ENCODE assay signal across 30 mouse cellular contexts in the genomic region with DNA sequence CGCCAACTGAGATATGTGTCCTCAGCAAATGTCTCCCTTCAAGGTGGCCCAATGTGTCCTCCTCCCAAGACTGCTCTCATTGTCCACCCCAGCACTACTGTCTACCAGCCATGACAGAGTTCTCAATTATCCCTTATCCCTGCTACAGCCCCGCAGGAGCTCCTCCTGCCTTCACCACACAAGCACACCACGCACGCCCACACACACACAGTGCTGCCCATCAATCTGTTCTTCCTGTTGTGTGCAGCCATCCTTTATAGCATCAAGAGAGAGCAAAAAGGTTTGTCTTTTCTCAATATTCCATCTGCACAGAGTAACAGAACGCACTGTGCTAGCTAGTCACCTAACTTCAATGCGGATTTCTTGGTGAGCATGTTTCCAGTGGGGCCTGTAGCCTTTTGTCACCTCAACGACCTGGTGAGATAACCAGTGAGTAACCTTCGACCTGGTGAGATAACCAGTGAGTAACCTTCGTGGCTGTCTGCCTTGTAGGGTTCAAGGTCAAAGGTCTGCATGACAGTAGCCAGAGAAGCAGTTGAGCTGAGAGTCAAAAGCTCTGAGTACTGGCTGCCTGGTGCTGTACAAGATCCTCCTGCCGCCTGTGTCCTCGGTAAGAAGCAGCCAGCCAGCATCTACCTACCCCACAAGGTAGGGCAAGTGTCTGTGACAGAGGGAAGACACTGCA. TPM values are rescaled to one million over a fixed set of nuclear protein-coding genes. Genes with fewer than 3 reads are reported as not detected.
DNase-seq lines count a peak whose midpoint lies in the region; ATAC-seq and TF ChIP-seq lines count a peak whose summit lies in the region.
"Had no signal": no experiment of that assay in that cellular context is flagged by ENCODE, and none has a peak within 500 bp of the region (broad histone marks: within the 10 kb centered on the region; RNA-seq: fewer than 3 reads in every experiment).

No protein-coding gene starts in this region.

- H3K4me2 ChIP-seq in liver, embryonic 11.5 days = no peak overlapping the region
- H3K4me2 ChIP-seq: embryonic facial prominence, embryonic 15.5 days; forebrain, embryonic 12.5 days; heart, embryonic 11.5 days; hindbrain, embryonic 12.5 days; kidney, embryonic 15.5 days; limb, embryonic 15.5 days; lung, embryonic 14.5 days had no signal

- peak; percentile 43 to 46 for DNase-seq in adrenal gland, postnatal 36 days
- no peak for DNase-seq in adrenal gland, adult 8-10 months
- DNase-seq in liver, adult 2 months (ENCODE audit: extremely low read depth, low read depth, low spot score) = peak; percentile 98
- DNase-seq in liver, embryonic 11.5 days (ENCODE audit: low spot score) = no peak
- DNase-seq in yolk sac, embryonic 10.5 days (ENCODE audit: low spot score) = peak; percentile 77
- no peak for DNase-seq in heart, embryonic 10.5 days (ENCODE audit: low spot score)
- DNase-seq: cerebellum, adult 2 months; cerebellum, postnatal 14 days; forebrain, postnatal 0 days; gastrocnemius, postnatal 14 days; heart, postnatal 36 days; kidney, adult 18-20 months; lung, embryonic 14.5 days; lung, postnatal 14 days; midbrain, embryonic 14.5 days; right cerebral cortex, postnatal 14 days; spleen, adult 18-20 months; thymus, adult 18-20 months; thymus, postnatal 25 days had no signal

- peak overlapping the region; percentile 76 for H3K9ac ChIP-seq in liver, adult 2 months (ENCODE audit: low read depth, low read length)
- H3K9ac ChIP-seq in liver, embryonic 11.5 days (ENCODE audit: low read depth, low read length) = no peak overlapping the region
- H3K9ac ChIP-seq: embryonic facial prominence, embryonic 15.5 days; forebrain, embryonic 12.5 days; forebrain, postnatal 0 days; hindbrain, embryonic 12.5 days; kidney, embryonic 15.5 days; limb, embryonic 15.5 days; lung, embryonic 14.5 days had no signal

- ATAC-seq in liver, embryonic 11.5 days (replicated peaks; ENCODE audit: low FRiP score) = no peak
- ATAC-seq: forebrain, postnatal 0 days; Patski had no signal

- H3K4me3 ChIP-seq in liver, adult 2 months (ENCODE audit: insufficient read depth, low read depth, low read length) = no peak overlapping the region
- no peak overlapping the region for H3K4me3 ChIP-seq in liver, embryonic 11.5 days (ENCODE audit: low read depth, low read length)
- H3K4me3 ChIP-seq in cortical plate, adult 2 months (ENCODE audit: insufficient read depth, low read length) = no peak overlapping the region
- no peak overlapping the region for H3K4me3 ChIP-seq in heart, embryonic 10.5 days
- H3K4me3 ChIP-seq: embryonic facial prominence, embryonic 10.5 days; embryonic facial prominence, embryonic 15.5 days; forebrain, embryonic 12.5 days; hindbrain, embryonic 12.5 days; kidney, embryonic 15.5 days; limb, embryonic 10.5 days; limb, embryonic 15.5 days had no signal

- WGBS in liver, adult 2 months = 38% methylated on average over 11 of the region's 11 CpGs
- 80% methylated on average over 11 of the region's 11 CpGs for WGBS in liver, embryonic 11.5 days
- 70% methylated on average over 11 of the region's 11 CpGs for WGBS in heart, embryonic 10.5 days

- no peaks in the 10 kb centered on the region for H3K9me3 ChIP-seq in liver, embryonic 11.5 days (ENCODE audit: control insufficient read depth, low read length)
- no peaks in the 10 kb centered on the region for H3K9me3 ChIP-seq in heart, embryonic 10.5 days
- H3K9me3 ChIP-seq: embryonic facial prominence, embryonic 10.5 days; embryonic facial prominence, embryonic 15.5 days; forebrain, embryonic 12.5 days; hindbrain, embryonic 12.5 days; kidney, embryonic 15.5 days; limb, embryonic 10.5 days; limb, embryonic 15.5 days had no signal

- no peaks in the 10 kb centered on the region for H3K27me3 ChIP-seq in liver, adult 2 months (ENCODE audit: control insufficient read depth, insufficient read depth, low read length)
- H3K27me3 ChIP-seq in liver, embryonic 11.5 days (replicated peaks; ENCODE audit: control insufficient read depth, insufficient read depth, low read length) = no peaks in the 10 kb centered on the region
- H3K27me3 ChIP-seq in heart, embryonic 10.5 days (ENCODE audit: insufficient read depth, poor library complexity, severe bottlenecking) = no peaks in the 10 kb centered on the region
- H3K27me3 ChIP-seq: embryonic facial prominence, embryonic 15.5 days; forebrain, embryonic 12.5 days; hindbrain, embryonic 12.5 days; kidney, embryonic 15.5 days; limb, embryonic 15.5 days; Patski had no signal

- peak; percentile 23; the same call in 1 of the 2 replicates for TF ChIP-seq POLR2A in liver, adult 2 months (IDR thresholded peaks at IDR 0.05; ENCODE audit: extremely low read depth, insufficient read depth, low read length)
- TF ChIP-seq POLR2A in cortical plate, adult 2 months (IDR thresholded peaks at IDR 0.05; ENCODE audit: extremely low read depth, insufficient read depth, low read length) = no peak

- peaks cover 20% of the 10 kb centered on the region; the same call in 1 of the 2 replicates for H3K36me3 ChIP-seq in liver, adult 2 months (ENCODE audit: control insufficient read depth, insufficient read depth, low read length)
- H3K36me3 ChIP-seq in liver, embryonic 11.5 days (ENCODE audit: control insufficient read depth, insufficient read depth, low read length) = peaks cover 47% of the 10 kb centered on the region
- H3K36me3 ChIP-seq in heart, embryonic 10.5 days = peaks cover 88% of the 10 kb centered on the region

- peaks cover 67% of the 10 kb centered on the region for H3K4me1 ChIP-seq in liver, adult 2 months (ENCODE audit: control insufficient read depth, insufficient read depth, low read length)
- H3K4me1 ChIP-seq in liver, embryonic 11.5 days (replicated peaks; ENCODE audit: control insufficient read depth, insufficient read depth, low read length) = peaks cover 19% of the 10 kb centered on the region
- peaks cover 6% of the 10 kb centered on the region; the same call in 1 of the 2 replicates for H3K4me1 ChIP-seq in cortical plate, adult 2 months (ENCODE audit: control insufficient read depth, insufficient read depth, low read length)
- peaks cover 40% of the 10 kb centered on the region for H3K4me1 ChIP-seq in heart, embryonic 10.5 days

- H3K79me2 ChIP-seq in liver, adult 2 months (ENCODE audit: control insufficient read depth, insufficient read depth, low read length) = peaks cover 21% of the 10 kb centered on the region; the same call in 1 of the 2 replicates

- no peak for TF ChIP-seq CTCF in liver, adult 2 months (IDR thresholded peaks at IDR 0.05; ENCODE audit: low read depth, low read length)
- TF ChIP-seq CTCF in cortical plate, adult 2 months (IDR thresholded peaks at IDR 0.05; ENCODE audit: extremely low read depth, insufficient read depth, low read length) = no peak

- peak overlapping the region; percentile 86 for H3K27ac ChIP-seq in liver, adult 2 months (replicated peaks; ENCODE audit: insufficient read depth, low read depth, low read length)
- H3K27ac ChIP-seq in liver, embryonic 11.5 days (ENCODE audit: low read depth, low read length) = no peak overlapping the region
- H3K27ac ChIP-seq in cortical plate, adult 2 months (ENCODE audit: insufficient read depth, low read length) = 0 out of 2 replicates have a peak overlapping the region, but pooled peaks have one; percentile 12
- no peak overlapping the region for H3K27ac ChIP-seq in heart, embryonic 10.5 days
- H3K27ac ChIP-seq: embryonic facial prominence, embryonic 10.5 days; embryonic facial prominence, embryonic 15.5 days; forebrain, embryonic 12.5 days; hindbrain, embryonic 12.5 days; kidney, embryonic 15.5 days; limb, embryonic 10.5 days; limb, embryonic 15.5 days had no signal

RNA-seq across cellular contexts. Expression of gene Tor1a, which starts 5.0 kb away (rescaled TPM):
- 10 to 100 TPM; 32.5 to 41.6 TPM for total RNA-seq in adrenal gland, postnatal 36 days (2021)
- total RNA-seq in adrenal gland, adult 8-10 months (2022) = 10 to 100 TPM; 32.6 to 42.3 (median 37.4) TPM
- total RNA-seq in liver, adult 2 months (2014; rRNA removed) = 62.2 and 76.6 TPM in 2 replicates
- polyA plus RNA-seq in liver, adult 2 months (2012; rRNA removed) = 54.2 and 57.9 TPM in 2 replicates
- polyA plus RNA-seq in liver, embryonic 11.5 days (2014; fragmentation: Nextera tagmentation; extraction: Ambion mirVana) = 71.7 and 73.2 TPM in 2 replicates
- 52.5 and 56.5 TPM in 2 replicates for polyA plus RNA-seq in cortical plate, adult 2 months (2012; rRNA removed)
- 65.1 and 80.5 TPM in 2 replicates for polyA plus RNA-seq in heart, embryonic 10.5 days (2016; fragmentation: Nextera tagmentation; extraction: Ambion mirVana)

RNA-seq across cellular contexts. Expression of gene Tor1b, which starts 10.0 kb away (rescaled TPM):
- total RNA-seq in adrenal gland, postnatal 36 days (2021) = 10 to 100 TPM; 53.0 to 53.3 TPM
- total RNA-seq in adrenal gland, adult 8-10 months (2022) = 10 to 100 TPM; 60.4 to 66.7 (median 65.7) TPM
- total RNA-seq in liver, adult 2 months (2014; rRNA removed) = 29.1 and 30.9 TPM in 2 replicates
- polyA plus RNA-seq in liver, adult 2 months (2012; rRNA removed) = 14.4 and 17.1 TPM in 2 replicates
- polyA plus RNA-seq in liver, embryonic 11.5 days (2014; fragmentation: Nextera tagmentation; extraction: Ambion mirVana) = 27.2 and 31.6 TPM in 2 replicates
- 35.9 and 39.1 TPM in 2 replicates for polyA plus RNA-seq in cortical plate, adult 2 months (2012; rRNA removed)
- 24.6 and 25.4 TPM in 2 replicates for polyA plus RNA-seq in heart, embryonic 10.5 days (2016; fragmentation: Nextera tagmentation; extraction: Ambion mirVana)

RNA-seq across cellular contexts. Expression of gene BC005624, which starts 19.3 kb away (rescaled TPM):
- 10 to 100 TPM; 38.9 to 42.8 TPM for total RNA-seq in adrenal gland, postnatal 36 days (2021)
- total RNA-seq in adrenal gland, adult 8-10 months (2022) = 10 to 100 TPM; 47.0 to 55.8 (median 53.3) TPM
- 13.5 and 16.6 TPM in 2 replicates for total RNA-seq in liver, adult 2 months (2014; rRNA removed)
- polyA plus RNA-seq in liver, adult 2 months (2012; rRNA removed) = 11.7 and 12.0 TPM in 2 replicates
- polyA plus RNA-seq in liver, embryonic 11.5 days (2014; fragmentation: Nextera tagmentation; extraction: Ambion mirVana) = 51.6 and 53.5 TPM in 2 replicates
- 113 and 117 TPM in 2 replicates for polyA plus RNA-seq in cortical plate, adult 2 months (2012; rRNA removed)
- polyA plus RNA-seq in heart, embryonic 10.5 days (2016; fragmentation: Nextera tagmentation; extraction: Ambion mirVana) = 36.9 and 42.6 TPM in 2 replicates

RNA-seq across cellular contexts. Expression of gene Usp20, which starts 19.4 kb away (rescaled TPM):
- total RNA-seq in adrenal gland, postnatal 36 days (2021) = 10 to 100 TPM; 23.3 to 30.9 TPM
- total RNA-seq in adrenal gland, adult 8-10 months (2022) = 10 to 100 TPM; 32.6 to 45.6 (median 42.3) TPM
- 3.0 and 3.3 TPM in 2 replicates for total RNA-seq in liver, adult 2 months (2014; rRNA removed)
- polyA plus RNA-seq in liver, adult 2 months (2012; rRNA removed) = 5.7 and 6.0 TPM in 2 replicates
- 11.5 and 12.9 TPM in 2 replicates for polyA plus RNA-seq in liver, embryonic 11.5 days (2014; fragmentation: Nextera tagmentation; extraction: Ambion mirVana)
- 50.6 and 53.1 TPM in 2 replicates for polyA plus RNA-seq in cortical plate, adult 2 months (2012; rRNA removed)
- 15.7 and 21.5 TPM in 2 replicates for polyA plus RNA-seq in heart, embryonic 10.5 days (2016; fragmentation: Nextera tagmentation; extraction: Ambion mirVana)

RNA-seq across cellular contexts. Expression of gene Ptges, which starts 33.0 kb away (rescaled TPM):
- 10 to 100 TPM; 22.4 to 34.9 TPM for total RNA-seq in adrenal gland, postnatal 36 days (2021)
- 10 to 100 TPM; 18.6 to 50.4 (median 35.4) TPM for total RNA-seq in adrenal gland, adult 8-10 months (2022)
- 0.07 and 0.09 TPM in 2 replicates for total RNA-seq in liver, adult 2 months (2014; rRNA removed)
- polyA plus RNA-seq in liver, adult 2 months (2012; rRNA removed) = 0.17 and 0.60 TPM in 2 replicates
- polyA plus RNA-seq in liver, embryonic 11.5 days (2014; fragmentation: Nextera tagmentation; extraction: Ambion mirVana) = 0.92 and 0.97 TPM in 2 replicates
- 6.3 and 7.2 TPM in 2 replicates for polyA plus RNA-seq in cortical plate, adult 2 months (2012; rRNA removed)
- polyA plus RNA-seq in heart, embryonic 10.5 days (2016; fragmentation: Nextera tagmentation; extraction: Ambion mirVana) = 4.2 and 6.1 TPM in 2 replicates
- total RNA-seq: MEL had no signal

Comparison
In these comparisons a context has a peak if more than half of its experiments do, and no peak if none do; other contexts are left out.
1. DNase-seq: peak in adrenal gland, postnatal 36 days (2 of 2), liver, adult 2 months (single experiment) and yolk sac, embryonic 10.5 days (single experiment); none in adrenal gland, adult 8-10 months (single experiment), liver, embryonic 11.5 days (single experiment) and heart, embryonic 10.5 days (single experiment).
2. H3K27ac ChIP-seq: peak in liver, adult 2 months (single experiment) and cortical plate, adult 2 months (single experiment); none in liver, embryonic 11.5 days (single experiment) and heart, embryonic 10.5 days (single experiment).